Mouse (Mus musculus) forebrain, embryonic 15.5 days (tissue): ENCODE results near the gene Rnd1. TPM values are rescaled to one million over a fixed set of nuclear protein-coding genes. Genes with fewer than 3 reads are reported as not detected.

Experiments used
- ATAC-seq: fragments of 200-750 bp; cut with Nextera tagmentation; replicated peaks from 2 replicates; pipeline ENCODE4 v1.8.0; 2017; ENCODE audit warnings: mild to moderate bottlenecking, moderate TSS enrichment, moderate library complexity
- H3K27ac ChIP-seq: fragments of 300-500 bp; sonication (generic); replicated peaks from 2 replicates; pipeline ENCODE4 v1.5.1; 2015; ENCODE audit warnings: mild to moderate bottlenecking, inconsistent platforms
- H3K27me3 ChIP-seq: fragments of 300-500 bp; sonication (generic); 2 replicates; pipeline ENCODE4 v1.6.1; 2015; ENCODE audit warnings: inconsistent platforms
- H3K36me3 ChIP-seq: fragments of 300-500 bp; sonication (generic); 2 replicates; pipeline ENCODE4 v1.6.1; 2015; ENCODE audit warnings: mild to moderate bottlenecking, inconsistent platforms
- H3K4me1 ChIP-seq: fragments of 300-500 bp; sonication (generic); 2 replicates; pipeline ENCODE4 v1.6.1; 2015; ENCODE audit warnings: inconsistent platforms
- H3K4me2 ChIP-seq: fragments of 300-500 bp; sonication (generic); replicated peaks from 2 replicates; pipeline ENCODE4 v1.6.1; 2015; ENCODE audit warnings: mild to moderate bottlenecking, inconsistent platforms
- H3K4me3 ChIP-seq: fragments of 300-500 bp; sonication (generic); 2 replicates; pipeline ENCODE4 v1.5.1; 2015; ENCODE audit warnings: mild to moderate bottlenecking, inconsistent platforms
- H3K9ac ChIP-seq: fragments of 300-500 bp; sonication (generic); replicated peaks from 2 replicates; pipeline ENCODE4 v1.6.1; 2015; ENCODE audit warnings: mild to moderate bottlenecking, inconsistent platforms
- H3K9me3 ChIP-seq: fragments of 300-500 bp; sonication (generic); 2 replicates; pipeline ENCODE4 v1.6.1; 2016; ENCODE audit warnings: inconsistent platforms
- WGBS: fragments of 180-500 bp; shearing (Covaris S2); methylation state at CpG from one replicate; pipeline ENCODE4 v1.1.7; 2015; ENCODE audit warnings: mixed read lengths; 5-methylcytosine and 5-hydroxymethylcytosine counted together
- polyA plus RNA-seq: library from polyadenylated mRNA; unstranded; fragments of >200 nt; fragmentation: Nextera tagmentation; extraction: Ambion mirVana; gene quantifications from 2 replicates; pipeline ENCODE4 v1.2.1, GENCODE M21; 2015

Rnd1 gene
- polyA plus RNA-seq: 11.0 and 12.8 TPM in 2 replicates

GRCm38 (mm10) chr15:98676940-98677728, at the start of gene Rnd1:
Rnd1 (minus strand) TSS chr15:98677461.
- Histone ChIP-seq H3K4me2 (peak within 1 kb of the TSS; percentile 99), H3K27ac (no peak within 1 kb of the TSS), H3K4me1 (peaks cover 38% of the 10 kb centered on the region), H3K9me3 (no peaks in the 10 kb centered on the region), H3K9ac (peak within 1 kb of the TSS; percentile 50), H3K27me3 (no peaks in the 10 kb centered on the region), H3K4me3 (peak within 1 kb of the TSS; percentile 51), H3K36me3 (no peaks in the 10 kb centered on the region)
- peak; percentile 98 for ATAC-seq
- WGBS: under 1% methylated on average over 37 of the region's 37 CpGs

DNA sequence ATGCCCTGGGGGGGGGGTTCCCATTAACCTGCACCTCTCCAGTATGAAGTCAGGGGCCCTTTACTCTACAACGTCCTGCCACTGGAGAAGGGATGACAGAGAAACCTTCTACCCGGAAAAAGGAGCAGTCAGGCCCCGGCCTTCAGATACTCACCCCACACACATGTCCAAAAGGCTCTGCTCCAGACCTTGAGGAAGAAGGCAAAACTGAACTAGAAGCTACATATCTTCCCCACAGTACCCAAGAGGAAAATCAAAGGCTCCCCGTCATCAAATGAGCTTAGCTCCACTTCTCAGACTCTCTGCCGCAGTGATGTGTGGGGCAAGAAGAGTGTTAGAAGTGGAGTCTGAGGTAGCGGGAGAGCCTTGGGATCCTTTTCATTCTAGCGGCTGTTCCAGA, 49.5 kb upstream of the Rnd1 start:
- WGBS: 51% methylated on average over 7 of the region's 7 CpGs
- Histone ChIP-seq H3K9ac (no peak overlapping the region), H3K4me3 (no peak overlapping the region; the same call in 1 of the 2 replicates), H3K27me3 (peaks cover 22% of the 10 kb centered on the region; the same call in 1 of the 2 replicates), H3K4me2 (peak overlapping the region; percentile 94), H3K4me1 (peaks cover 34% of the 10 kb centered on the region), H3K9me3 (no peaks in the 10 kb centered on the region), H3K27ac (no peak overlapping the region), H3K36me3 (no peaks in the 10 kb centered on the region)
- no peak for ATAC-seq

- Histone ChIP-seq H3K9me3 (no peaks in the 10 kb centered on the region), H3K27me3 (peaks cover 22% of the 10 kb centered on the region; the same call in 1 of the 2 replicates)
Observed at GRCm38 (mm10) chr15:98726079-98726478, 48.8 kb upstream of the Rnd1 start.

GRCm38 (mm10) chr15:98724441-98724840, 47.2 kb upstream of the Rnd1 start:
- 0 out of 2 replicates have a peak overlapping the region, but pooled peaks have one; percentile 10 for H3K4me2 ChIP-seq
- WGBS: 30% methylated on average over 19 of the region's 19 CpGs
- peaks cover 36% of the 10 kb centered on the region for H3K4me1 ChIP-seq
- H3K9ac ChIP-seq: no peak overlapping the region
- peaks cover 22% of the 10 kb centered on the region; the same call in 1 of the 2 replicates for H3K27me3 ChIP-seq
- no peak overlapping the region for H3K4me3 ChIP-seq
- no peak for ATAC-seq
- H3K27ac ChIP-seq: no peak overlapping the region
- no peaks in the 10 kb centered on the region for H3K9me3 ChIP-seq
- no peaks in the 10 kb centered on the region for H3K36me3 ChIP-seq

More at GRCm38 (mm10) chr15:98726079-98726478, 48.8 kb upstream of the Rnd1 start:
- 78% methylated on average over 4 of the region's 4 CpGs for WGBS
- no peak overlapping the region for H3K4me2 ChIP-seq
- no peak overlapping the region for H3K9ac ChIP-seq
- no peak for ATAC-seq
- H3K4me1 ChIP-seq: peaks cover 36% of the 10 kb centered on the region
- H3K4me3 ChIP-seq: no peak overlapping the region
- H3K27ac ChIP-seq: no peak overlapping the region
- no peaks in the 10 kb centered on the region for H3K36me3 ChIP-seq

- Histone ChIP-seq H3K27me3 (peaks cover 14% of the 10 kb centered on the region; the same call in 1 of the 2 replicates), H3K9ac (no peak overlapping the region), H3K27ac (no peak overlapping the region), H3K4me2 (no peak overlapping the region), H3K36me3 (no peaks in the 10 kb centered on the region), H3K4me1 (peaks cover 32% of the 10 kb centered on the region), H3K4me3 (no peak overlapping the region), H3K9me3 (no peaks in the 10 kb centered on the region)
- ATAC-seq: no peak
- 64% methylated on average over 14 of the region's 14 CpGs for WGBS
Observed at GRCm38 (mm10) chr15:98722854-98723253, 45.6 kb upstream of the Rnd1 start.

GRCm38 (mm10) chr15:98722191-98722590, 44.9 kb upstream of the Rnd1 start:
- no peak overlapping the region for H3K27ac ChIP-seq
- 35% methylated on average over 8 of the region's 8 CpGs for WGBS
- H3K4me1 ChIP-seq: peaks cover 26% of the 10 kb centered on the region
- H3K36me3 ChIP-seq: no peaks in the 10 kb centered on the region
- no peak overlapping the region for H3K4me2 ChIP-seq
- peak; percentile 41; the same call in 1 of the 2 replicates for ATAC-seq
- H3K9me3 ChIP-seq: no peaks in the 10 kb centered on the region
- H3K4me3 ChIP-seq: no peak overlapping the region
- peaks cover 14% of the 10 kb centered on the region; the same call in 1 of the 2 replicates for H3K27me3 ChIP-seq
- no peak overlapping the region for H3K9ac ChIP-seq

DNA sequence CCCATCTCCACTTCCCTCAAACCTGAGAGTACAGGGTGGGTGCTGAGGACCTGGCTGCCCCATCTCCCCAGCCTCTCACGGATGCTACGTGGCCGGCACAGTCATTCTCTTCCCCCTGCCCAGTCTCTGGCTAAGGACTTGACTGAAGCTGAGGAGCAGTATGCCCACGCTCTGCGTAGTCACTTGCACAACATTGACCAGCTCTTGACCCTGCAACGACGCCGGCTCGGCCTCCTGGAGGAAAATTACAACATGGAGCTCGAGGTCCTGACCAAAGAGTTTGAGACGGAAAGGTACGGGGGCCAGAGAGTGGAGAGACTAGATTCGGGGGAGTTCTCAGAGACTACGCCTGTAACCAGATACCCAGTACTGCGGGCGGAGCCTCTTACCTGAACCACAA, 40.0 kb upstream of the Rnd1 start:
- ATAC-seq: no peak
- H3K9me3 ChIP-seq: no peaks in the 10 kb centered on the region
- no peaks in the 10 kb centered on the region for H3K27me3 ChIP-seq
- H3K4me1 ChIP-seq: peaks cover 8% of the 10 kb centered on the region
- no peak overlapping the region for H3K4me3 ChIP-seq
- WGBS: 80% methylated on average over 16 of the region's 16 CpGs
- no peak overlapping the region for H3K27ac ChIP-seq
- H3K9ac ChIP-seq: no peak overlapping the region
- no peak overlapping the region for H3K4me2 ChIP-seq
- H3K36me3 ChIP-seq: no peaks in the 10 kb centered on the region

DNA sequence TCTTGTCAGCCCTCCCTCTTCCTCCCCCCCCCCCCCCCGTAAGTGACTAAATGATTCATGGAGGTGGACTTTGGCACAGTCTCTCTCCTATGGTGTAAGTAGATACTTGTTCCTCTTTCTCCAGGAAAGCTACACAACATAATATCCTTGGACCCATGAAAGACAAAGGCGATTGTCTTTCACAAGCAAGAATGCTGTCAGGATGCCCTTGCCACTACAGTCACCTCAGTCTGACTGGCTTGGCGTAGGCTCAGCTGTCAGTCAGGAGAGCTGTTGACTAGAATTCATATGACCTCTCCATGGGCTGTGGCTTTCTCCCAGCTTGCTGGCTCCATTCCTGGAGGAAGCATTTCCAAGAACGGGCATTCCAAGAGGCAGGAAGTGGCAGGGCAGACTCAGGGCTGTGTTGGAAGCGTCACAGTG, 37.0 kb upstream of the Rnd1 start:
- Histone ChIP-seq H3K4me3 (no peak overlapping the region), H3K36me3 (no peaks in the 10 kb centered on the region), H3K4me1 (no peaks in the 10 kb centered on the region), H3K4me2 (no peak overlapping the region), H3K9me3 (no peaks in the 10 kb centered on the region), H3K27me3 (0 out of 2 replicates have a peak, but pooled peaks cover 2% of the 10 kb centered on the region), H3K9ac (no peak overlapping the region), H3K27ac (no peak overlapping the region)
- WGBS: 61% methylated on average over 5 of the region's 5 CpGs
- no peak for ATAC-seq

DNA sequence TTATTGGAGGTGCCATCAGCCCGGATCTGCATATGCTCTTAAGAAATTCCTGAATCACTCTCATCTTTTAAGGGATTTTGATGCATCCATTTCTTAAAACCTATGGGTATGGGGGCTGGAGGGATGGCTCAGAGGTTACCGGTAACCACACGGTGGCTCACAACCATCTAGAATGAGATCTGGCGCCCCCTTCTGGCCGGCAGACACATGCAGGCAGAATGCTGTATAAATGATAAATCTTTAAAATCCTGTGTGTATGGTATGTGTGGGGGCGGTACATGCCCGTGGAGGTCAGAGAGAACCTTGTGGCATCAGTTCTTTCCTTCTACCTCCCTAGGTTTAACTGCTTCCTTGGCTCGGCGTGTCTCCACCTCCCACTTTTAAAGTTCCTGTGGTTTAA, 33.2 kb upstream of the Rnd1 start:
- H3K4me3 ChIP-seq: no peak overlapping the region
- H3K9ac ChIP-seq: no peak overlapping the region

DNA sequence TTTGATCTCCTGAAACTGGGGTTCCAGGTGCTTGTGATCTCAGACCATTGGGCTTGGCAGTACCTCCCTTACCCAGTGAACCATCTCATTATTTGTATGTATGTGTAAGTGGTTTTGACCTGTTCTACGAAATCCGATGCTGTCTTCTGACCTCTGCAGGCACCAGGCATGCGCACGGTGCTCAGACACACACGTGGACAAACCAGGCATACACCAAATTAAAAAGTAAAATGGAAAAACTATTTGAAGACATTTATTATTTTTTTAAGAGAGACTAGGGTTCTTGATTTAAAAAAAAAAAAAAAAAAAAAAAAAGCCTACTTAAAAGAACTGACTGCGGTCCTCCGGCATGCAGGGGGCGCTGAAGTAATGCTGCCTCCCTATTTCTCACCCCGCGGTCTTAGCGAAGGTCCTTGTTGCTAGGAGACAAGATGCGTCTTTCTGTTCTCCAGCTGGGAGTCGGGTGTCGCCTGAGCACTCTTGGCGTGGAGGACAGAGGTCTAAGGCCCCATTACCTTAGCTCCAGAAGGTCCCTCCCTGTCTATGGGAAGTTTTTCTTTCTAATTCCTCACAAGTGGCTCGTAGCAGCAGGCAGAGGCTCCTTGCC, 30.6 kb upstream of the Rnd1 start, which contains the start of gene Ccdc65:
Gene Ccdc65 (plus strand): TSS at position 442 of the 607 bp plus-strand sequence.
- H3K27ac ChIP-seq: no peak within 1 kb of the TSS
- no peaks in the 10 kb centered on the region for H3K36me3 ChIP-seq
- H3K4me1 ChIP-seq: no peaks in the 10 kb centered on the region
- WGBS: 18% methylated on average over 16 of the region's 16 CpGs
- peak within 1 kb of the TSS; percentile 41 for H3K4me3 ChIP-seq
- peaks cover 11% of the 10 kb centered on the region; the same call in 1 of the 2 replicates for H3K27me3 ChIP-seq
- H3K4me2 ChIP-seq: peak within 1 kb of the TSS; percentile 45
- ATAC-seq: no peak
- 0 out of 2 replicates have a peak within 1 kb of the TSS, but pooled peaks have one; percentile 28 for H3K9ac ChIP-seq
- no peaks in the 10 kb centered on the region for H3K9me3 ChIP-seq

More for the DNA sequence above, 33.2 kb upstream of the Rnd1 start:
- no peaks in the 10 kb centered on the region for H3K4me1 ChIP-seq
- no peaks in the 10 kb centered on the region for H3K36me3 ChIP-seq
- peaks cover 7% of the 10 kb centered on the region; the same call in 1 of the 2 replicates for H3K27me3 ChIP-seq
- no peak overlapping the region for H3K27ac ChIP-seq
- no peak overlapping the region for H3K4me2 ChIP-seq
- 18% methylated on average over 9 of the region's 9 CpGs for WGBS
- no peak for ATAC-seq
- H3K9me3 ChIP-seq: no peaks in the 10 kb centered on the region

GRCm38 (mm10) chr15:98704312-98704711, 27.1 kb upstream of the Rnd1 start:
- no peaks in the 10 kb centered on the region for H3K9me3 ChIP-seq
- H3K4me2 ChIP-seq: no peak overlapping the region
- peaks cover 20% of the 10 kb centered on the region for H3K27me3 ChIP-seq
- no peaks in the 10 kb centered on the region for H3K36me3 ChIP-seq
- ATAC-seq: no peak
- H3K9ac ChIP-seq: no peak overlapping the region
- 68% methylated on average over 9 of the region's 9 CpGs for WGBS
- no peak overlapping the region for H3K4me3 ChIP-seq
- no peak overlapping the region for H3K27ac ChIP-seq
- H3K4me1 ChIP-seq: peaks cover 8% of the 10 kb centered on the region
